Mouse (Mus musculus) hindlimb bud, embryonic 11.5 days (tissue): ENCODE results near the gene Elovl6.
A peak's percentile ranks its signal among the peaks of the same experiment; 100 is the strongest.

Experiments used
- DNase-seq: peaks from one replicate; pipeline ENCODE4 v3.0.0-alpha.2; 2012; ENCODE audit warnings: low read depth, low spot score; ENCODE audit errors: extremely low spot score

The Elovl6 gene

GRCm38 (mm10) chr3:129532180-129532864 lies at the start of gene Elovl6:
Gene Elovl6, plus strand, starts transcription at chr3:129532355.
- DNase-seq, result peak; percentile 89

DNA sequence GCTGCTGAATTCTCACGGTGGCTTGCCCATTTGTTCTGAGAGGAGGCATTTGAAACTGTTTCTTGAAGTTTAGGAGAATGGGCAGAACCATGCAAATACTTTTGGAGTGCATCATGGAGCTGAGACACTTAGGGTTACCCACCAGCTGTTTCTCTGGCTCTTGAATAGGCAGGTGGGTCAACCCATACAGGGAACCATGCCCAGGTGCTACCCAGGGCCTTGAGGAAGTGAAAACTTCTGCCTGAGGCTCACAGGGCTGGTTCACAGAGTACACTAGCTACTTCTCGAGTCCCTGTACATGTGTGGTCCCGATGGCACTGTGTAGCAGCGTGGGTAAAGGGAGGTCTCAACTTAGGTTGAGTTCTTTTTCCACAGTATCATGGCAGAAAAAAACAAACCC lies 43.4 kb upstream of the Elovl6 start:
- no peak for DNase-seq

GRCm38 (mm10) chr3:129494123-129494522 lies 38.0 kb upstream of the Elovl6 start:
- DNase-seq, result no peak

- DNase-seq, result no peak
Observed at GRCm38 (mm10) chr3:129494731-129495130, 37.4 kb upstream of the Elovl6 start.

DNA sequence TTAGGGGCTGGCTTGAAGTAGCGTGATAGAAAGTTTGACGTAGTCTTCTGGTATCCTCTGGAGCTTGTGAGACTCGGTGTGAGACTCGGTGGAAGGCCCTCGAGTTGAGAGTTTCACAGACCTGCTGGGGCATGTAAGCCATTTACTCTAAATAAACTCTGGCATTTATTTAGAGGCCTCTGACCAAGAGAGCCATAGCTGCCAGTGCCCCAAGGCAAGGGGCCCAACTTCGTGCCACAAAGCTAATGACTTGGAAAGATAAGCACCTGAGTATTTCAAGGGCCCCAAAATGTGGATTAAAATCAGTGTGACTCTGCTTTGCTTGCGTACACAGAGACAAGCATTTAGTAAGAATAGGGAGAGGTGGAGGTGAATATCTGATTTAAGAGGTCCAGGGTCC lies 28.4 kb upstream of the Elovl6 start:
- no peak for DNase-seq

GRCm38 (mm10) chr3:129504928-129505327 lies 27.2 kb upstream of the Elovl6 start:
- DNase-seq, result no peak

DNA sequence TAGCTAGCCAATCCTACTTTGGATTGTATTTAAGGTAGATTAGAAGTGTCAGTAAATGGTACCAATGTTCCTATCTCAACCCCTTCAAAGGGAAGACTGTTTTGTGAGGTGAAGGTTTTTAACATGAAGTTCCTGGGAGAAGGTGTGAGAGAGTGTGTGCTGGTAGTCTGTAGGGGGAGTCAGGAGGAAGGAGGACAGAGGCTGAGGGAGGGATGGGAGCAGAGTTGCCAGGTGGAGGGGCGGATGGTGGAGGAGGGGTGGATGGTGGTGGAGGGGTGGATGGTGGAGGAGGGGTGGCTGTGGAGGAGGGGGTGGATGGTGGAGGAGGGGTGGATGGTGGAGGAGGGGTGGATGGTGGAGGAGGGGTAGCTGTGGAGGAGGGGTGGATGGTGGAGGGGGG lies 24.4 kb upstream of the Elovl6 start:
- DNase-seq, result no peak

- DNase-seq, result no peak
Observed at GRCm38 (mm10) chr3:129508571-129508970, 23.6 kb upstream of the Elovl6 start.

DNA sequence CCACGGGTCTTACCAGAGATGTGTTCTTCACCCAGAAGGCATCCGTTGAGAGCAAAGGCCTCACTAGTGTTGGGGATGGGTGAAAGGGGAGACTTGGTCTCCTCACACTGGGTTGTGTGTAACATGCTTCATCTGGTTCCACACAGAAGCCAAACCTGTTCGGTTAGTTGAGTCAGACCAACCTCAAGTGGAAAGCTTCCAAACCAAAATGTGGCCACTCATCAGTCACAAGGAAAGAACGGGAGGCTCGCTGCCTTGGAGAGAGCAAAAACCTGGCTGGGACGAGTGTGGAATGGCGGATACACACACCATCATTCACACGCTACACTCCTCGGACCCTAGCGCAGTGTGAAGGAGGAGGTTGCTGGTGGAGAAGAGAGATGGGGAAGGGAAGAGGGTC lies 22.4 kb upstream of the Elovl6 start:
- DNase-seq, result no peak

DNA sequence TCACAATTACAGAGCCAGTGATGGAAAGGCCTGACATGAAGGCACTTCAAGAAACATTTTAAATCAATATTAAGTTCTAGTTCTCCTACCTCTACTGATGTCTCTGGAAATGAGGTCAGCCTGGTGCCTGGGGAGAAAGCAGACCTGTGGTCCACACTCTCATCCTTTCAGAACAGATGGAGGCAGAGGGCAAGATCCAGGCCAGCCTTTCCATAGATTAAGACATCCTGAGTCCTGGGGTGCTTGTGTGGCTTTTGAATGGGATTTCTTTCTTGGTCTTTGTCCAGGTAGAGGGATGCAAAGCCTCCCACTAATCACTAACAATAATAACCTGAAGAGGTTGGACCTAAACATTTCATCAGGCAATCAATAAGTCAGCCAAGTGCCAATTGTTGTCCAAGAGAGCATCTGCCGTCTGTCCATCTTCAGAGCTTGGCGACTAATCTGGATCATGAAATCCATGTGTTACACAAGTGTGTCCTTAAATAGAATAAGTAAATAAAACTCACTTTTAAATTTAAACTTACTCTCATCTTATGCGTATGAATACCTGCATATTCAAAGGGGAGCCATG lies 16.2 kb upstream of the Elovl6 start:
- DNase-seq, result no peak

DNA sequence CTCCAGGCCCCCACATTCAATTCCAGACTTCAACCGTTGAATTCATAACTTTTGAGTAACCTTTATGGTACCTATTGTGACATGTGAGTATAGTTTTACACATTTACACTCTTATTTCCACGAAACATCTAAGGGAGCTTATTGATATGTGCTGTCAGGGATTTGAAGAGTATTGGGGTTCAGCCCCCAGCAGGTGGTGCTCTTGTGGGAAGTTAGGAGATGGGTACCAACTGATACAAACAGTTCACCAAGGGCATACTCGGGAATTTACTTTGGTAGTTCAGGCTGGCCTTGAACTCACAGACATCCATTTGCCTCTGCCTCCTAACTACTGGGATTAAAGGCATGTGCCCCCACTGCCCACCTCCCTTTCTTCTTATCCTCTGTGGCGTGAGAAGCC lies 11.7 kb upstream of the Elovl6 start:
- DNase-seq, result no peak

DNA sequence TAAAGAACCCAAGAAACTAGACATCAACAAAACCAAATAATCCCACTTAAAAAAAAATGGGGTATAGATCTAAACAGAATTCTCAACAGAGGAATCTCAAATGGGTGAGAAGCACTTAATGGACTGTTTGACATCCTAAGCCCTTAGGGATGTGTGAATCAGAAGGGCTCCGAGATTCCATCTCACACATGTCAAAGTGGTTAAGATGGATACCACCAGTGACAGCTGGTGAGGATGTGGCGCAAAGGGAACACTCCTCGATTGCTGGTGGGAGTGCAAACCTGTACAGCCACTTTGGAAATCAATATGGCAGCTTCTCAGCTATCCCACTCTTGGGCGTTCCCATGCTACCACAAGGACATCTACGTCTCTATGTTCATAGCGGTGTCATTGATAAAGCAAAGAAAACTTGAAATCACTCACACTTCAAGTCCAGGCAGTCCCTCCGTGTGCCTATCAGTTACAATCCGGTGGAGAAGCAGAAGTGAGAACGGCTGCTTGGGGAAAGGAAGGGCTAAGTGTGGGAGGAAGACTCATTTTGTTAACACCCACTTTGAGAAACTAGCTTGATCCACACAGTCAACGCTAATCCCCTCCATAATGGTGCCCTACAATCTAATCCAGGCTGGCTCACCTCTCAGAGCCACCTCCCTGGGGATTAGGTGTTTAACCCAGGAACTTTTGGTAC lies 8.6 kb upstream of the Elovl6 start:
- no peak for DNase-seq

DNA sequence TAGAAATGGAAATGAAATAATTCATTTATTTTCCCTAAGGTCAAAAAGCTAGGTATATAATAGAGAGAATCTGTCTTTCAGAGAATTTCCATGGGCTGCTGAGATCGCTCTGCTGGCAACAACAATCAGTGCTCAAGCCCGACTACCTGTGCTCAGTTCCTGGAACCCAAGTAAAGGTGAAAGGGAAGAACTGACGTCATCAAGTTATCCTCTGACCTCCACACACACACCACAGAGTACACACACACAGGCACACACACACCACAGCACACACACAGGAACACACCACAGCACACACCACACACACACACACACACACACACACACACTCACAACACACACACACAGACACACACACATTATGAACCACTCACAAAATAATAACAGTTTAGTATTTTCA lies 5.1 kb upstream of the Elovl6 start:
- DNase-seq, result no peak

- DNase-seq, result no peak
Observed at GRCm38 (mm10) chr3:129529311-129529710, 2.8 kb upstream of the Elovl6 start.

DNA sequence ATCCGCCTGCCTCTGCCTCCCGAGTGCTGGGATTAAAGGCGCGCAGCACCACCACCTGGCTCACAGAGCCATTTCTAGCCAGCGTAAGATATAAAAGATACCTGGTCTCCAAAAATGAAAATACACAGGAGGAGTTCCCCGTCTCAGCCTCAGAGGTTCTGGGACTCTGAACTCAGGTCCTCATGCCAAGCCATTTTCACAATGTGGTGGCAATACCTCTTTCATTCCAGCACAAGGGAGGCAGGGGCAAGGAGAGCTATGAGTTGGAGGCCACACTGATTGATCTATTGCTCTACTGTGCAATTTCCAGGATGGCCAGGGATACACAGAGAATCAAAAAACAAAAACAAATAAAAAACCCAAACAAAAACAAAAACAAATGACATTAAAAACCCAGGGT lies 1.7 kb upstream of the Elovl6 start:
- no peak for DNase-seq

DNA sequence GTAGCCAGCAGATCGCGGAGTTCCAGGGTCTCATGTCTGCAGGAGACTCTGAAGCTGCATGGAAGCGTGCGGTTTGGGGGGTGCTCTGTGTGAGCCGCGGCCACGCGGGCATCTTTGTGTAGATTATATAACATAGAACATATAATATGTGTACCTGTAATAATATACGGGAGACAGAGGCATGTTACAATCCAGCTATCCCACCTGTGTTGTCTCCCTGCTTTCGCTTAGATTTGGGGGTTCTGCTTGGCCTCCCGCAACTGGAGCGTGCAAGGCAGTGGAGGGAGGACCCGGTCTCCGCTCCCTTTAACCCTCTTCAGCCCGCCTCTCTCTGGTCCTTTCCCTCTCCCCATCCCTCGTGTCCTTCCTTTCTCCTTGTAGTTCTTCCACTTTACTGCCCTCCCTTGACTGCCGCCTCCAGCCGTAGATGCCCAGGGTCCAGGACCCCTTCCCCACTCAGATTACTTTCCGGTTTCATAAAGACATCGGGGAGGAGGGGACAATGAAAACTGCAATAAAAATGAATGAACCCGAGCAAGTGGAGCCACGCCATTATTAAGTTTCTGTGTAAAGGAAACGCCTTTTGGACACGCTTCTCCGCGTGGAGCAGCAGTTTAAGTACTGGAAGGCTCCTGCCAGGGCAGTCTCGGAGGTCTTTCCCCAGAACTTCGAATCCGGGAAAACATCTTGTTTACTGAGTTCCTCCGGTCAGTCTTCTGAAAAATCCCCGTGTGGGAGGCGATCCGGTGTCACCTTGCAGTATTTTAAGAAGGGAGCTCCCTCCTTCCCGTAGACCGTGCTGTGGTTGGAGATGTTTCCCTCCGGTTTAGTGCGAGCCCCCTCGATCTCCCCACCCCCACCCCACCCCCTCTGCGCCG lies 949 bp downstream of the Elovl6 start:
- no peak for DNase-seq

DNA sequence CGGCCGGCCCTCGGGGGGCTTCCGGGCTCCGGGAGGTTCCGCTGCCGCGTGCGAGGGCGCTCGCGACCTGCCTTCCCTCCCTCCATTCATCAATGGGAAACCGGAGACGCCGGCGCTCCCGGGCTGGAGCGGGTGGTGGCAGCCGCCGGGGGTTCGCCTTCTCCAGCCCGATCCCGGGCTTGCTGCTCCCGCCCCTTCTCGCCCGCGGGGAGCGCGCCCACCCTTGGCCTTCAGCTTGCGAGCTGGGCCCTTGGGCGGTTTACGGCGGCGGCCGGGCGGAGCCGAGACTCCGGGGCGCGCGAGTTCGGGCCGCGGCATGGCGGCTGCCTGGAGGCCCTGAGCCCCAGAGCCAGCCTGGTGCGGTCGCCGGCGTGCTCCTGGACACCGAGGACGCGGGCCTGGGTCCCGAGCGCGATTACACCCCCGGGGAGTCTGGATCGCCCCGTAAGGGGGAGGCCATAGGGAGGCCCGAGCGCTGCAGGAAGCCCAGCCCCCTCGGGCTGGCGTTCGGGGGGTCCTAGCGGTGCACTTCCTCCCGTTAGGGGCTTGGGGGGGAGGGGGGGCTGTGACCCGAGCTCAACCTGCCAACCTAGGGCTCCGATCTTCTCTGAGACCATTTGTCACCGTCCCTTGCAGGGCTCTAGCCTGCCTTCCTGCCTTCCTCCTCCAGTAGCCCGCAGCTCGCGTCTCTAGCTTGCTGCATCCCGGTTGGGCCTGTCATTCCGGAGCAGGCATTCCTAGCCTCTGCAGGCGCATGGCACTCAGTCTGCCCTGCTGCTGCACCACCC lies 1.8 kb downstream of the Elovl6 start:
- no peak for DNase-seq

- no peak for DNase-seq
Observed at GRCm38 (mm10) chr3:129535444-129535843, 3.3 kb downstream of the Elovl6 start.

DNA sequence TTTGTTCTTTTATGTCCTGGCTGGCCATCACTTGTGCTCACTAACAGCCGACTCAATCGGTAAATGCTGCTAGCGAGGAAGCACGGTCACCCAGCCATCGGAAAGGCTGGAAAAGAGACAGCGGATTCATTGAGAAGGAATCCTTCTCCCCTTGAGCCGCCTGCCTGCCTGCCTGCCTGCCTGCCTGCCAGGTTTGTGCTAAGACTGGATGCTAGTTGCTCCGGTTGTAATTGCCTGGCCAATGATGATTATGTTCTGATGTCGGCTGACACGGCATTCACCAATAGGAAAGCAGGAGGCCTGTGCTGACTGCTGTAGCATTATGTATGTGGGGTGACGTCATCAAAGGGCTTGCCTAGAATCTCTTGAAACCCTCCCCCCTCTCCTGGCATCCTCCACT lies 4.0 kb downstream of the Elovl6 start:
- DNase-seq, result peak; percentile 90

GRCm38 (mm10) chr3:129537954-129538353 lies 5.8 kb downstream of the Elovl6 start:
- no peak for DNase-seq

DNA sequence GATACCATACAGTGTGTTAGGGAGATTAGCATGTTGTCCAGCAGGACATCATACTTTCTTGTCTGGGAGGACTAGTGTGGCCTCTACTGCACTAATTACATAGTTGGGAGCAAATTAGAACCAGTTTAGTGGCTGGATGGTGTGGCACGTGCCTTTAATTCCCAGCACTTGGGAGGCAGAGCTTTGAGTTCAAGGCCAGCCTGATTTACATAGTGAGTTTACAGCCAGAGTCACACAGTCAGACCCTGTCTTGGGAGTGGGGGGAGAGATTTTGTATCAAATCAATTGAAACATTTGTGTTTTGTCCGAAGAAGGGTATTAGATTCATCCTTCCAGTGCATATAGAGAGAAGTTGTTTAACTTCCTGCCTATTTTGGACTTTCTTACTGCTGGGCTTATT lies 8.7 kb downstream of the Elovl6 start:
- no peak for DNase-seq
